Mouse (Mus musculus) induced T-regulatory cell, adult 2 months (primary cell): ENCODE results near the gene Eef2k.
A peak's percentile ranks its signal among the peaks of the same experiment; 100 is the strongest.

Source experiments
- DNase-seq: peaks from one replicate; pipeline ENCODE4 v3.0.0-alpha.2; 2012; ENCODE audit warnings: low read depth

The Eef2k gene

GRCm38 (mm10) chr7:120842345-120843036 lies at the start of gene Eef2k:
Gene Eef2k, plus strand, starts transcription at chr7:120842831.
- peak; percentile 86 for DNase-seq

- DNase-seq: no peak
Observed at GRCm38 (mm10) chr7:120795544-120795943, 47.1 kb upstream of the Eef2k start.

- DNase-seq: no peak
Observed at GRCm38 (mm10) chr7:120796369-120796768, 46.3 kb upstream of the Eef2k start.

- no peak for DNase-seq
Observed at GRCm38 (mm10) chr7:120803268-120803667, 39.4 kb upstream of the Eef2k start.

GRCm38 (mm10) chr7:120809705-120810104 lies 32.9 kb upstream of the Eef2k start:
- no peak for DNase-seq

GRCm38 (mm10) chr7:120811834-120812415 lies 30.7 kb upstream of the Eef2k start, which contains the start of gene Gm5737:
Gene Gm5737, plus strand, starts transcription at chr7:120812365.
- no peak for DNase-seq

- DNase-seq: no peak
Observed at GRCm38 (mm10) chr7:120817552-120817951, 25.1 kb upstream of the Eef2k start.

- DNase-seq: no peak
Observed at GRCm38 (mm10) chr7:120819386-120819785, 23.2 kb upstream of the Eef2k start.

- DNase-seq: peak; percentile 75
Observed at GRCm38 (mm10) chr7:120823248-120823647, 19.4 kb upstream of the Eef2k start.

GRCm38 (mm10) chr7:120825097-120825496 lies 17.5 kb upstream of the Eef2k start:
- no peak for DNase-seq

GRCm38 (mm10) chr7:120826408-120826807 lies 16.2 kb upstream of the Eef2k start:
- DNase-seq: peak; percentile 46

GRCm38 (mm10) chr7:120830431-120831381 lies 11.9 kb upstream of the Eef2k start:
- DNase-seq: peak; percentile 84

- DNase-seq: peak; percentile 80
Observed at GRCm38 (mm10) chr7:120834426-120834825, 8.2 kb upstream of the Eef2k start.

- DNase-seq: peak; percentile 94
Observed at GRCm38 (mm10) chr7:120834863-120835372, 7.7 kb upstream of the Eef2k start.

GRCm38 (mm10) chr7:120835449-120836359 lies 6.9 kb upstream of the Eef2k start:
- DNase-seq: peak; percentile 99

- peak; percentile 55 for DNase-seq
Observed at GRCm38 (mm10) chr7:120836361-120836760, 6.3 kb upstream of the Eef2k start.

GRCm38 (mm10) chr7:120838436-120839160 lies 4.0 kb upstream of the Eef2k start:
- no peak for DNase-seq

GRCm38 (mm10) chr7:120839786-120840185 lies 2.8 kb upstream of the Eef2k start:
- no peak for DNase-seq

- DNase-seq: peak; percentile 70
Observed at GRCm38 (mm10) chr7:120843037-120843621, 498 bp downstream of the Eef2k start.

GRCm38 (mm10) chr7:120843852-120844435 lies 1.3 kb downstream of the Eef2k start:
- DNase-seq: no peak
